Mouse (Mus musculus) cerebellum, adult 11 months (tissue): ENCODE results near the gene Phrf1.

Experiments
- DNase-seq: peaks from one replicate; pipeline ENCODE4 v3.0.0; 2022

Phrf1 gene

GRCm38 (mm10) chr7:141261480-141261879 is 32.9 kb downstream of the Phrf1 start:
- DNase-seq = no peak

- no peak for DNase-seq
Measured at GRCm38 (mm10) chr7:141263640-141264039, 35.1 kb downstream of the Phrf1 start.

GRCm38 (mm10) chr7:141264041-141264700 is 35.6 kb downstream of the Phrf1 start:
- no peak for DNase-seq

GRCm38 (mm10) chr7:141264761-141265410 is 36.3 kb downstream of the Phrf1 start:
- DNase-seq = no peak

- no peak for DNase-seq
Measured at GRCm38 (mm10) chr7:141265411-141265738, 36.8 kb downstream of the Phrf1 start.

- peak; percentile 27 for DNase-seq
Measured at GRCm38 (mm10) chr7:141265739-141266561, 37.4 kb downstream of the Phrf1 start, which contains the start of gene Irf7. Gene Irf7 (minus strand): TSS chr7:141266481.

GRCm38 (mm10) chr7:141268466-141269272 is 40.1 kb downstream of the Phrf1 start:
- no peak for DNase-seq

GRCm38 (mm10) chr7:141269273-141269545 is 40.6 kb downstream of the Phrf1 start:
- DNase-seq = no peak

- no peak for DNase-seq
Measured at GRCm38 (mm10) chr7:141270631-141271030, 42.0 kb downstream of the Phrf1 start.

- no peak for DNase-seq
Measured at GRCm38 (mm10) chr7:141275356-141275755, 46.8 kb downstream of the Phrf1 start.

- DNase-seq = no peak
Measured at GRCm38 (mm10) chr7:141276546-141276945, 48.0 kb downstream of the Phrf1 start, which contains the start of gene Cdhr5. Gene Cdhr5 (minus strand): TSS chr7:141276786.

GRCm38 (mm10) chr7:141277701-141278678 is 49.4 kb downstream of the Phrf1 start:
- DNase-seq = no peak

GRCm38 (mm10) chr7:141278766-141279590 is 50.4 kb downstream of the Phrf1 start, which contains the start of gene Sct:
Gene Sct (minus strand): TSS chr7:141279133.
- DNase-seq = peak; percentile 47

- DNase-seq = no peak
Measured at GRCm38 (mm10) chr7:141281442-141281841, 52.9 kb downstream of the Phrf1 start.

- DNase-seq = no peak
Measured at GRCm38 (mm10) chr7:141282756-141283155, 54.2 kb downstream of the Phrf1 start.

GRCm38 (mm10) chr7:141288042-141288441 is 59.5 kb downstream of the Phrf1 start:
- no peak for DNase-seq

GRCm38 (mm10) chr7:141291921-141292582 is 63.5 kb downstream of the Phrf1 start, which contains the start of gene Drd4:
Gene Drd4 (plus strand): TSS chr7:141292006.
- no peak for DNase-seq

GRCm38 (mm10) chr7:141292583-141293388 is 64.2 kb downstream of the Phrf1 start:
- DNase-seq = no peak

- DNase-seq = no peak
Measured at GRCm38 (mm10) chr7:141293852-141294471, 65.4 kb downstream of the Phrf1 start.
